Mouse (Mus musculus): ENCODE data around the gene Slc38a2. TPM values are rescaled to one million over a fixed set of nuclear protein-coding genes. Genes with fewer than 3 reads are reported as not detected.

Slc38a2 gene
- total and polyA plus RNA-seq, 3 experiments: 59.3 to 209 (median 149) TPM

GRCm38 (mm10) chr15:96638173-96638572, 61.4 kb downstream of the Slc38a2 start:
- Histone ChIP-seq H3K36me3 (ENCODE audit: control insufficient read depth, insufficient read depth, low read length) (no peaks in the 10 kb centered on the region), H3K27ac (no peak overlapping the region), H3K4me3 (no peak overlapping the region), H3K4me1 (ENCODE audit: control insufficient read depth, insufficient read depth, low read length) (0 out of 2 replicates have a peak, but pooled peaks cover 2% of the 10 kb centered on the region), H3K79me2 (replicated peaks; ENCODE audit: control insufficient read depth, insufficient read depth, low read length) (no peaks in the 10 kb centered on the region), H3K27me3 (ENCODE audit: control insufficient read depth, insufficient read depth, low read length) (no peaks in the 10 kb centered on the region; the same call in 1 of the 2 replicates), H3K9ac (ENCODE audit: low read depth, low read length) (no peak overlapping the region)
- DNase-seq: peak in 1 of 2 experiments; percentile 60
- 53% methylated on average over 10 of the region's 10 CpGs for WGBS
- no peak for TF ChIP-seq POLR2A (IDR thresholded peaks at IDR 0.05; ENCODE audit: insufficient read depth, low read depth, low read length)
- TF ChIP-seq EP300 (IDR thresholded peaks at IDR 0.05; ENCODE audit: insufficient read depth, low read depth, low read length): no peak
- no peak for TF ChIP-seq CTCF (IDR thresholded peaks at IDR 0.05)
- intact Hi-C loops (cut with DNase I): no loop called here

Other genes starting within 250 kb of the Slc38a2 start
- 10 to 100 TPM; 45.9 to 54.0 TPM for gene Scaf11, start 238.9 kb downstream of the Slc38a2 start, total RNA-seq (2021)
- gene Scaf11, start 238.9 kb downstream of the Slc38a2 start, polyA plus RNA-seq (2012; rRNA removed): 9.6 and 16.8 TPM in 2 replicates
- 10 to 100 TPM; 11.8 to 12.8 TPM for gene Slc38a1, start 56.8 kb downstream of the Slc38a2 start, total RNA-seq (2021)
- 12.7 and 14.2 TPM in 2 replicates for gene Slc38a1, start 56.8 kb downstream of the Slc38a2 start, polyA plus RNA-seq (2012; rRNA removed)